Mouse (Mus musculus): ENCODE data around the gene Tmem177.

Gene Tmem177

GRCm38 (mm10) chr1:119912953-119913814 is at the start of gene Tmem177:
TSS of gene Tmem177 (minus strand) at chr1:119913208.
- DNase-seq = peak; percentile 91

DNA sequence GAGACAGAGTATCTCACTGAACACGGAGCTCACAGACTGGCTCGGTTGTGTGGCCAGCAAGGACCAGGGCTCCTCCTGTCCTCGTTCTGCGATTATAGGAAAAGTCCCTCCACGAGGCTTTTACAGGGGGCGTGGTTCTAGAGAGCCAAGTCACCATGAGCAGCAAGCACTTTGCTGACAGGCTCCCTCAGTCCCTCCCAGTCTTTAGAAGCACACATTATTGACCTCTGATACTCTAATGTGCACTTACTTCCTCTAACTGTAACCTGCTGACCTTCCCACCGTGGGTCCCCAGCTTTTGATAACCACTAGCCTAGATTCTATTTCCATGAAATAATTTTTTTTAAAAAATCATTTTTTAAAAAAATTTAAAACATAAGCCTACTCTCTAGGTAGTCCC is 46.9 kb upstream of the Tmem177 start:
- DNase-seq = no peak

- no peak for DNase-seq
Measured at GRCm38 (mm10) chr1:119959464-119959863, 46.5 kb upstream of the Tmem177 start.

DNA sequence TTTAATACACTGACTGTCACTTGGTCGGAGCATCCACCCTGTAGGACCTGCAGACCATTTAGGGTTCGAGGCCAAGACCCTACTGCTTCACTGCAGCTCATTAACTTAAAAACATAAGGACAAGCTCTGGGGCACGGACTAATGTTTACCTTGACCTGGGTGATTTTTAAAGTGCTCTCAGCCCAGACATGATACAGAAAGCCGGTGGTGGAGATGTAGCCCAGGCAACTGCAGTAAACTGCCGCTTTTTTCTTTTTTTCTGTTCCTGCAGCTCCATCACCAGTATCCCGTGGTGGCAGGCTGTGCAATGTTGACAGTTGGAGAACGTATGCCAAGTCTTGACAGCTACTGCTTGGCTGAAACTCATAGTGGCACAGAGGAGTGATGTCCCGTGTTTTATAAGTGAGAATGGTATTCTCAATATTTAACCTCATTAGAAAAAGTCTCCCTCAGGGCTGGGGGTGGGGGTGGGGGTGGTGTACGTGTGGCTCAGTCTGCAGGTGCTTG is 44.8 kb upstream of the Tmem177 start:
- DNase-seq = no peak

GRCm38 (mm10) chr1:119954680-119955079 is 41.7 kb upstream of the Tmem177 start:
- DNase-seq = no peak

DNA sequence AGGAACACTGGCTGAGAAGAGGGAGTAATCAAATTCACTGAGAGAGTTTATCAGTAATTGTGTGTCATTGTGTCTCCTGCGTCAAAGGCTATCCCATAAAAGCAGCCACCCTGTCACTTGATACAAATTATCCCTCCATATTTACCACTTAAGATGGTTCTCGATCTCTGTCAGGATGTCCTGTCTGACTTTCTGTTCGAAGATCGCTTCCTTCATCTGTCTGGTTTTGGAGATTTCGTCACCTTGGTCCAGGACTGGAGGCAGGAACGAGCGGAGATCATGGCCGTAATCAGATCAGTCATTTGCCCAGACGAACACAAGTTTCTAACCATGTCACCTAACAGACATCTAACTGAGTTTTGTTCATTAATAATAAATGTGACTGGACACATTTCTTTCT is 40.4 kb upstream of the Tmem177 start:
- DNase-seq = no peak

- no peak for DNase-seq
Measured at GRCm38 (mm10) chr1:119950086-119950485, 37.1 kb upstream of the Tmem177 start.

DNA sequence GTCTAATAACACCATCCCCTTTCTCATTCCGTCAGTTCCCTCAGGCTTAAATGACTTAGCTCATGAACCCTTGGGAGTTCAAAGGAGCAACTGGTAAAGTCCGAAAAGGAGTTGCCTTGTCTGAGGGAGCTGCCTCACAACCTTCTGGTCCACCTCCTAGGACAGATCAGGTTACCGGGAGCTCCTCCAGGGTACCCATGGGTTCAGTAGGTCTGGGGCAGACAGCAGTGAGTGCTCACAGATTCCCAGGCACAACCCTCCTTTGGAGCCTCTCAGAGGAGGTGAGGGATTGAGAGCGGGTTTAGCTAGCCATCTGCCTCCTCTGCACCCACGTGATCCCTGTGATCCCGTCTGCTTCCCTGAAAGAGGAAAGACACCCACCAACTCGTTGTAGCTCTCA is 23.9 kb upstream of the Tmem177 start:
- DNase-seq = no peak

DNA sequence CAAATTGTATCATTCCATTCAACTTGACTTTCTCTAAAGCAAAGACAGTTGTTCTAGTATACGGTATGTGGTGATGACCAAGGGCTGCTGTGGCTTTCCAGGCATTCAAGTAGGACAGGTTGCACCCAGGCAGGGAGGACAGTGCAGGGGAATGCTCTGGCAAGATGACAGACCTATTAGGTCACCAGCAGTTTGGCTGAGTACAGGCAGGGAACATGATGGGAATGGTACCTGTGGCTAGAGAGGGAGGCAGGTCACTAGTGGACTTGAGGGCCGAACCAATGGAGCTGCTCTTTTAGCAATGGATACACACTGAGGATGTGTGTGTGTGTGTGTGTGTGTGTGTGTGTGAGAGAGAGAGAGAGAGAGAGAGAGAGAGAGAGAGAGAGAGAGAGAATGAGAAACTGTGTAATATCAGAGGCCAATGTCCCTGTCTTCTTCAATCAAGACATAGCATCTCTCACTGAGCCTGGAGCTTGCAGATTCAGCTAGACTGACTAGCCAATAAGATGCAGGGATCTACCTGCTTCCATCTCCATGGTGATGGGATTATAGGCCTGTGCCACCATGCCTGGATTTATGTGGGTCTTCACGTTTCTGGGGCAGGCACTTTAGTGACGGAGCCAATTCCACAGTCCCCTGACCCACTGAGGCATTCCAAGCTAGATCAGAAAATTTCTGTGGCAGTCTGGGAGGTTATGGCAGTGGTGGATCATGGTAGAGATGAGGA is 18.6 kb upstream of the Tmem177 start:
- DNase-seq = no peak

DNA sequence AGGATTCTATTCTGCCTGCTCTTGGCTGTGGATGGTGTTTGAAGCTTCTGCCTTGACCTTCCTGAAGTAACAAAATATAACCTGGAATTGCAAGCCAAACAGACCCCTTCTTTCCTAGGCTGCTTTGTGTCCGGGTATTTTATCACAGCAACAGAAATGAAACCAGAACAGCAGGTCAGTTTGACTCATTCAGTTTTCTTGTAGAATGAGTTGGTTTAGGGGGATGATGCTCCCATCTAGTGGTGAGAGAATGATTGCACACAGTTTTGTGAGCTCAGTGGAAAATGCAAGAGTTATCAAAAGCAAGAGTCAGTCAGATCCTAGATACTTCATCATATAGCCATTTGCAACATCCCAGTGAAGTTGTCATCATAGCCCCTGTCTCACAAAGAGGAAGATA is 16.7 kb upstream of the Tmem177 start:
- no peak for DNase-seq

GRCm38 (mm10) chr1:119919299-119919698 is 6.3 kb upstream of the Tmem177 start:
- no peak for DNase-seq

DNA sequence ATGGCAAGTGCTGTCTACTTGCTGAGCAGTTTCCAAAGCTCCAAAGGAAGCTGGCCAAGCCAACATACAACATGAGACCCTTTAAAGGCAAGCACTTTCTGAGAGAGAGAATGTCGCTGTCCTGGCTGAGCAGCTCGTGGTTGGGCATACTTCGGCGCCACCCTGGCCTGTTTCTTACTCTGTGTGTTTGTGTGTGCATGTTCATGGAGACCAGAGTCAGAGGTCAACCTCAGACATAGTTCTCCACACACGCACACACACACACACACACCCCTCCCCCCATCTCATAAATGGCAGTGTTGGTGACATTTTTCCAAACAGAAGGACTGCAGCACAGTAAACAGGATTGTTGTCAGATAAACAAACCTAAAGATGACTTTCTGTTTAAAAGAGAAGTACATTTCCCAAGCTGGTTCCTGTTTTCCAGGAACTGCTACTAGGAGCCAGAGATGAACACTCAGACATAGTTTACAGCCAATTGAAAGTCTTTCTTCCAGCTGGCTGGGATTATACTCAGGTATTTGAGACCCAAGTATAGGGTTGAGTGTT is 3.9 kb upstream of the Tmem177 start:
- DNase-seq = no peak

DNA sequence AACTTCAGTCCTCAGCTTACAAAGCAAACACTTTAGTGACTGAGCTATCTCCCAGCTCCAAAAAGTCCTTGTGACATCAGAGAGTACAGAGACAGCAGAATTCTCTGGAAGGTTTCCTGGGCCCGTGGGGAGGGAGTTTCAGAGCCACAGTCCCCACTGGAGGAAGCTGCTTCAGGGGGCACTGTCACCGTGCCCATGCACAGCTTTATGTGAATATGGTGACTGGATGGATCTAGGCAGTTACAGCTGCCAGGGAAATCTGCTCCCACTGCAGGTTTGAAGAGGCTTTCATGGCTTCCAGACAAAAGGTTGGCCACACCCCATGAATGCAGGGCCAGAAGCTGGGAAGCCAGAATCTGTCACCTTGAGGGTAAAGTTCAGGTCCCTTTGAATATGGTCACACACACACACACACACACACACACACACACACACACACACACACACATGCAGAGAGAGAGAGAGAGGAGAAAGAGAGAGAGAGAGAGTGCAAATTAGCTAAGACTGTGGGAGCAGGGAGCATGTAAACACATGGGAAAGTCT is 5.7 kb downstream of the Tmem177 start:
- DNase-seq = no peak

- no peak for DNase-seq
Measured at GRCm38 (mm10) chr1:119903231-119903620, 9.8 kb downstream of the Tmem177 start.

- no peak for DNase-seq
Measured at GRCm38 (mm10) chr1:119902551-119903230, 10.3 kb downstream of the Tmem177 start.

DNA sequence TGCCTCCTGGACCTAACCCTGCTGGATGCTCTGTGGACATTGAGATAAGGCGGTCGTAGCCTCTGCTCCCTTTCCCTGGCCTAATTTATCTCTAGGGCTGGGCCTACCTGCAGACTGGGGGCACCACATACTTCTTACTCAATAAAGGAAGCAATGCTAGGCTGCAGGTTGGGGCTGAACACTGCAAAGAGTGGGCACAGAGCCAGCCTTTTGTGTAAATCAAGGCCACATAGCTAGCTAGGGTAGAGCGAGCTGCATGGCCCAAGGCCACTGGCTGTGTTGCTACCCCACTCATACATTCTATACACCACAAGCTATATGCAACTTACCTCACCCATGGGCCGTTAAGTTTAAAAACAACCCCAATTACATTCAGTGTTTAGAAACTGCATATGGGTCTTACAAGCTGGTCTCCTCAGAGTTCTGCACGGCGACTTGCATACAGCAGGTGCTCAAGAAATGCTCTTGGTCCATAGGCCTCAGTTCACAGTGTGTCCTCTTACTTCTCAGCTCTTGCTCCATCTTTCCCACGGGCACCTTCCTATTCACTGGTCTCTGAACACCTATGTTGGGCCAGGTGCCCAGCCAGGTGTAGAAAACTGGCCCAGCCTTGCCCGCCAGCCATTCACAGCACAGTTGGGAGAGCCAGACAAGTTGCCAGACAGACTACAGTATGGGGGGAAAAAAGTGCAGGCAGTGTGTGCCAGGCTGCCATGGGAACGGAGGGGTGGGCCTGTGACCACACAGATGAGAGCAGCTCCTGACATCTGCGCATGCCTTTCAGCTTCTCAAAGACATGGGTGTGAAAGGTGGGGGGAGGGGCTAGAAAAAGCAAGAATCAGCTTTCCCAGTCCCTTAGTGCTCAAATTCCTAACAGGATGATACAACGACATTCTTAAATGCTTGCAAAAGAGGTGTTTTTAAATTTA is 13.5 kb downstream of the Tmem177 start:
- DNase-seq = peak; percentile 52

GRCm38 (mm10) chr1:119894936-119895335 is 18.1 kb downstream of the Tmem177 start:
- DNase-seq = peak; percentile 61

DNA sequence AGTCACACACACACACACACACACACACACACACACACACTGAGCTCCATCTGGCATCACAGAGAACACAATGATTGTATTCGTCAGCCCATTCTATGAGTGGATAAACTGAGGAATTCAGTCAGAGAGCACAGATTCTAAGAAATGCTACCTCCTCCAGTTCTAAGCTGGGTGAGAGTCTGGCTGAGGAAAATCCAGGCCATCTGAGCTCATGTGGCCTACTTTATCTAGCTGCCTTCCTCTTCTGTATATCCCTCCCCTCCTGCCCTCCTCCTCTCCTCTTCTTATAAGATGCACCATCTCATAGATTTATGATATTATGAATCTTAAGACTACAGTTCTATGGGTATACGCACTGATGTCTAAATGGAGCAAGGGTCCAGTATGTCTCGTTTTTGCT is 19.4 kb downstream of the Tmem177 start:
- DNase-seq = no peak

GRCm38 (mm10) chr1:119892933-119893332 is 20.1 kb downstream of the Tmem177 start:
- DNase-seq = no peak

GRCm38 (mm10) chr1:119891865-119892264 is 21.1 kb downstream of the Tmem177 start:
- no peak for DNase-seq

DNA sequence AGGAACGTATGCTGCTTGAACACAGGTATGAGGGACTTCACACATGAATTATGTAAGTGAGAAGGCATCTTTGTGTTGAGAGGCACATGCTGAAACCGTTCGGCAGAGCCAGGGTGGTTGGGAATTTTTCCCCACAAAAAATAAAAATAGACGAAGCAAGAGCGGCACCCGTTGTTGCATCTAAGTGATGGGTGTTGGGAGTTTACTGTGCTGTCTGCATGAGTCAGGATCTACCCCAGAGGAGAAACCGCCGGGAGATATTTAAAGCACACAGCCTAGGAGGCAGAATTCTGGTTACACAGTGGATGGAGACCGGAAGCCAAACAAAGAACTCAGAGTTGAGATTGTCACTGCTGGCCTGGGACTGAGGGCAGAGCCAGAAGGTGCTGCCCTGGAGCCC is 21.9 kb downstream of the Tmem177 start:
- DNase-seq = peak; percentile 58

GRCm38 (mm10) chr1:119889347-119889746 is 23.7 kb downstream of the Tmem177 start:
- no peak for DNase-seq
